Mouse (Mus musculus): Measurements from ENCODE around the gene Clint1.

The Clint1 gene

DNA sequence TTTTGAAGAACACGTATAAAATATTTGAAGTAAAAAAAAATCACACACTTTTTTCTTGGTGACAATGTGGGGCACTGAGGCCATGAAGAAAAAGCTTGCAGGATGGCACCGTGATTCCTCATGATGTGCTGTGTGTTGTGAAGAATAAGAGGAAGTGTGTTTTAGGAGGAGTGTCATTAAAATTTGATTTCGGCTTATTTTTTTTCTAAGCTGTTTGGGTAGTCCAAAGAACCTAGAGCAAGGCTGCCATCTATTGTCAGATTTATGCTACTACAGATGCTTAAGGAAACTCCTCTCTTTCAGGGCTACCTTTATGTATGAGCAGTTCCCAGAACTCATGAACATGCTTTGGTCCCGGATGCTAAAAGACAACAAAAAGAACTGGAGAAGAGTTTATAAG lies 32.2 kb downstream of the Clint1 start:
- no peak for DNase-seq (ENCODE audit: low spot score in 2 of 2)

DNA sequence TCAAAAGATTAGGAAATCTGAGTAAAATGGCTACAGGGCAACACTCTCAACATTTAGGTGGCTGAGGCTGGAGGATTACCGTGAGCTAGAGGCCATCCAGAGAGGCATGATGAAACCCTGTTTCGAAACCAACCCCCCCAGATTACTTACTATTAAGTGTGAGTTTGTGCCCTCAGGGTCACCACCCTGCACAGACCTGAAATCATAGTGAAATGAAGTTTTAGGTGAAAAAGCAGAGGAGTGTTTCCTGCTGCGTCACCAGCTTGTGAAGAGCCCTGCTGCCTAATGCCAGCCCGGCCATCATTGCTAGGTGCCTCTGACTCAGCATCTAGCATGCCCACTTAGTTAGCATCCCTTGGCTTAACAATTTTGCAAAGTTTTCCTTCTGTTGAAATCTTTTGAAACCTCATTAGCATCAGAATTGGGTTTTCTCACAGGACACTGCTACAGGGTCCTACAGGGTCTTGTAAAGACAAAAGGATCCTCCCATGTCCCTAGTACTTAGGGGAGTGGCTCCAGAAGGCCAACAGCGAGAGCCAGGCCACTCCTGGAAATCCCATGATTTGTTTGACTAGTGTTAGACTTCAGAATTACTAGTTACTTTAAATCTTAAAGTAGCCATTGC lies 33.9 kb downstream of the Clint1 start:
- DNase-seq (ENCODE audit: low spot score in 2 of 2), result no peak

DNA sequence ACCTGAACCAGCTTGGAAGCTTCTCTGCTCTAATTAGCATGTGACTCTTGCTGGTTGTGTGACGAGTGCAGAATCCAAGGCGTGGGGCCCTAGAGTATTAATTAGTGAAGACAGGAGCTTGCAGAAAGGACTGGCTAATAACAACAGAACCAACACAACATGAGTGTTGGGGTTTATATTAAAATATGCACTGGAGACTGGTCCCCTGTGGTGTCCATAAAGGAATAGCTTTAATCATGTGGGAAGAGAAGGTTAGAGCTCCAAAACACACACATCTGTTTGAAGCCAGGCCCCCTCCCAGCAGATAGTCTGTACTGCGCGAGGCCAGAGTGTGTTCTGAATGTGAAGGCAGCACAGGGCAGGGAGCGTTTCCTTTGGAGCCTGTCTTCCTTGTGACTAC lies 34.7 kb downstream of the Clint1 start:
- DNase-seq (ENCODE audit: low spot score in 2 of 2), result no peak

DNA sequence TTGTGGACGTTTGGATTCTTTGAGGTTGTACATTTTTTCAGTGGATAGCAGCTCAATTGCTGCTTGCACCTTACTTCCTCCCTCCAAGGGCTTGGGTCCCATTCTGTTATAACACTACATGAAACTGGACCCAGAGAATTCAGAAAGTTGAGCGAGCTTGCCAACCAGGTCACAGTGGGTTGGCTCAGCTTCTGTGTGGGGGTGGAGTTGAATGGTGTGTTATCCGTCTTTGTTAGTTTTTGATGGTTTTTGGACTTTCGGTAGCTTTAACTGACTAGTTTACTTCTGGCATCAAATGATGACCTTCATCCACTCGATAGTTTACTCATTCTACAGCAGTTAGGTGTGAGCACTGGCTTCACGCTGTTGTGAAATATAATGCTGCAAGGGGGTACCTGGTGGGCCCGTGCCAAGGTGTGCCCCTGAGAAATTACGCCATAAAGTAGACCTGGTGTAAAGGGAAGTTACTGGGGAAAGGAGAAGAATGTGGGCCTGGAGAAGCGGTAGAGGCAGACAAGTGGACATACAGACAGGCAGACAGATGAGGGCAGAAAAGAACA lies 36.7 kb downstream of the Clint1 start:
- no peak for DNase-seq (ENCODE audit: low spot score in 2 of 2)

DNA sequence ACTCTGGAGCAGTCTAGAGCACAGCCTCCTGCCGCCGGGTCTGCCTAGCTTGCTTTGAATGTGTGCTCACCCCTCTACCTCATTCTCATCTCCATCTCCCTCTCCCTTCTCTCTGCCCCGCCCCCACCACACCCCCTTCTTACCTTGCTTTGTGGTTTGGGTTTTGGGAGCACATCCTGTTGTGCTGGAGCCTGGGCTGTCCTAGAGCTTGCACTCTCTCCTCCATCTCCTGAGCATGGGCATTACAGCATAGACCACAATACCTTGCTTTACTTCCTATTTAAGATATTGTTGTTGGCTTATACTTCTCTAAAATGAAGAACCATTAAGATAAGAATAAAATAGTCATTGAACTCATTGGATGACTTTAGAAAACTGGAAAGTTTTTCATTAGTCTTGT lies 38.1 kb downstream of the Clint1 start:
- no peak for DNase-seq (ENCODE audit: low spot score in 2 of 2)

DNA sequence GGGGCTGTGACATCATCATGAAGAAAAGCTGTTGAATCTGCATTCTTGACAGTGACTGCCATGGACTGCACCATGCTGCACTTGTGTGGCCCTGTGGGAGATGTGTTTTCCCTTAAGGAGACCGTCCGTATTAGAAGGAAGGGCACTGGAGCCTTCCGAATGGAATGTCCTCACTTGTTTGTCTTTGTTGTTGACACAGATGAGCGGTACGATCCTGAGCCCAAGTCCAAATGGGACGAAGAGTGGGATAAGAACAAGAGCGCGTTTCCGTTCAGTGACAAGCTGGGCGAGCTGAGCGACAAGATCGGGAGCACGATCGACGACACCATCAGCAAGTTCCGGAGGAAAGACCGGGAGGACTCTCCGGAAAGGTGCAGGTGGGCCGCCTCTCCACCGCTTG lies 38.6 kb downstream of the Clint1 start:
- DNase-seq (ENCODE audit: low spot score in 2 of 2), result no peak

DNA sequence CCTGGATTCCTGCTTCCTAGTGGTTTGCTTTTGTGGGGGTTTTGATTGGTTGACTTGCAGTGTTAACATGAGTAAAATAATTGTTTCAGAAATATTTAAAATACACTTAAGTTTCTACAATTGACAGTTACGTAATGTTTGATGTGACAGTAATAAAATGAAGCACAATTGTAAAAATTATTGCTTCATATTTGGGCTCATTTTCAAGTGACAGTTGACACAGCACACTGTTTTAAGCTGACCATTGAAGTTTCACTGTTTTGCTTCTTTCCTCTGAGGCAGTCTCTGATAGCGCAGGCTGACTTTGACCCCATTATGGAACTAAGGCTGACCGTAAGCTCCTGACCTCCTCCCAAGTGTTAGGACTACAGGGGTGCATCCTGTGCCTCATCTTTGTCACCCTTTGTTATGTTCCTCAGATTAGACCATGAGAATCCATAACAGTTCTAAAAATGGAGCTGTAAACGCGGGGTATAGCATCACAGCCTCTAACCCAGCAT lies 41.1 kb downstream of the Clint1 start:
- DNase-seq (ENCODE audit: low spot score in 2 of 2), result no peak

DNA sequence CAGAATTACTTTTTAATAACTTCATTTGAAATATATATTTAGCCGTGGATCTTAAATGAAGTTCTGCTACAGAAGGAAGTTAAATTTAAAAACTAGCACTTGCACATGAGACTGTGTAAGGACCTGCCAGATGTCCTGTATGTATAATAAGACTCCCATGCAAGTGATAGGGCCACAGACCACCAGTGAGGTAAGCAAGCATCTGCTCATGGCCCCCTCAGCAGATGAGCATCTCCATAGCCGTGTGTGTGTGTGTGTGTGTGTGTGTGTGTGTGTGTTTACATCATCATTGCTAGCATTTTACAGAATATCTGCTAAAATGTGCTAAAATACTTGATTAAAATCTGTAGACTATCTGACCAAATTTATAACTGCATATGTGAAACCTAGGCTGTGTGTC lies 45.5 kb downstream of the Clint1 start:
- DNase-seq (ENCODE audit: low spot score in 2 of 2), result no peak

DNA sequence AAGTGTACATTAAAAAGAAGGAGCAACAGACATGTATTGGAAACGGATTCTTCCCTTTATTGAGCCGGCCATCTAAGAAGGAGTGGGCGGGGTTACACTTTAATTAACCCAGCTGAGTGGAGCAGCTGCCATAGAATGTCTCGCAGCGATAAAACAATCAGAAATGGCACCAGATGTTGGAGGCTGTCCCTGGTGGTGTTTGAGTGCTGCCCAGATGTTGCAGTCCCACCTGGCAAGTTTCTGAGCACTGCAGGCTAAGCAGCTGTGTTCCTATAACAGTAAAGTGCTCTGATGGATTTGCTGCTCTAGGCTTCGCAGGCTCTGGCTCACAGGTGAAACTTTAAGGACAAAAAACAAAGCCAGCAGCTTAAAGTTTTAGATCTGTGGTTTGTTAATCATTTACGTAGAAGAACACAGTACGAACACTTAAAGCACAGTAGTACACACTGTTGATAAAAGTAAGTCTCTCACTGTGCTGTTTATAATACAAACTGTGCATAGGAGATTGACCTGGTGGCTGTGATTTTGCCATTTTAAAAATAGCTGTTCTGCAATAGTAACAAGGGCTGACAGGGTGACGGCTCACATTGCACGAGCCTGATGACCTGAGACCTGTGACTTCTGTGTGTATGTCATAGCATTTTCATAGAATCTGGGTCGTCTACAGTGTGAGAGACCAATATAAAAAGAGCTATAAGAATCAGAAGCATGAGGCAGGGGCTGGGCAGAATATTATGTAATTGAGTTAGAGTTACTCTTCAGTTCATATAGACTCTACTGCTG lies 48.6 kb downstream of the Clint1 start:
- no peak for DNase-seq (ENCODE audit: low spot score in 2 of 2)

DNA sequence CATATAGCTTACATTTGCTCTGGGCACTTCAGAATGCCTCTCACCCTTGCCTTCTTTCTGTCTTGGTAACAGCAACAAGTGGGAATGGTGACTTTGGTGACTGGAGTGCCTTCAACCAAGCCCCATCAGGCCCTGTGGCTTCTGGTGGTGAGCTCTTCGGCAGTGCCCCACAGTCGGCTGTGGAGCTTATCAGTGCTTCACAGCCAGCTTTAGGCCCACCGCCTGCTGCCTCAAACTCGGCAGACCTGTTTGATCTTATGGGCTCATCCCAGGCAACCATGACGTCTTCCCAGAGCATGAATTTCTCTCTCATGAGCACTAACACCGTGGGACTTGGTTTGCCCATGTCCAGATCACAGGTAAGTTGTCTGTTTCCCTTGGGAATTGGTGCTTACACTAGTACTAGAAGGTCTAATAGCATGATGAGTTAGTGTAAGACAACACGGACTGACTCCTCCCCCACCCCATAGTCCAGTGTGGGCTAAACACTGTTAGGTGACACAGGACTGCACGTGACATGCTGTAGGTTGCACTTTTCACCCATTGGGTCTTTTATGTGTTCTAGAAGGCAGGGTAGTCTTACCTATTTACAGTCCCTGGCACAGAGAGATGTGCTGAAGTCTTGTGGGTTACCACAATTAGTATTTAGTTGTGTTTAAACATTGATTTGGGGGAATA lies 54.4 kb downstream of the Clint1 start:
- no peak for DNase-seq (ENCODE audit: low spot score in 2 of 2)

DNA sequence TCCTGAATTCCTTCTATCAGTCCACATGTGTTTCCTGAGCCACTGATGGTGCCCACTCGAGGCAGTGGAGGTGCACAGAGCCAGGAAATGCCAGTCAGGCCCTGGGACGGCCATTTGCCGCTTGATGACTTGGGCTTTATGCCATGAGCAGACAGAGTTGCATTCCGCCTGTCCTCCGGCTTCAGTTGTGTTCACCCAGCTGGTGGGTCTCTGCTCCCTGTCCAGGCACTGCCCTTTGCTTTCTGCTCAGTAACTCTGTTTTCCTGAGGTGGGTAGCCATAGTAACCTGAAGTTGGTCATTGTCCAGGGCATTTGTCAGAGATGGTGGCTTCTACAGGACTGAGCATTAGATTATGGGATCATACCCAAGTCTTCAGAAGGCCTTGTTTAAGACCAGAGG lies 55.5 kb downstream of the Clint1 start:
- no peak for DNase-seq (ENCODE audit: low spot score in 2 of 2)

DNA sequence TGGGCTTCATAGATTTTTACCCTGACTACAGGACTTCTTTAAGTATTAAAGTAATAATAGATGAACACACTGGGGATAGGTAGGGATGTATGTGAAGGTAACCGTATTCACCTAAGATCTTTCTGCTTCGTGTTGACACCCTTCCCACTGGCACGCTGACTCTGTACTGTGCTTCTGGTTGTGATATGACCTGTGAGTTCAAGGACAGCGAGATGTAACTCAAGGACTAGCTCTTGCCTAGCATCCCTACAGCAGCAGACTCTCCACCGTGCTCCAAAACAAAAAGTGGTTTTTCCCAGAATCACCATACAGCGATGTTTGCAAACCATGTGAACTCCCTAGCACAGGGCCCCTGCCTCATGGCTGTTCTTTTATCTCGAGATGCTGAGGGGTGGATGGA lies 56.2 kb downstream of the Clint1 start:
- no peak for DNase-seq (ENCODE audit: low spot score in 2 of 2)

DNA sequence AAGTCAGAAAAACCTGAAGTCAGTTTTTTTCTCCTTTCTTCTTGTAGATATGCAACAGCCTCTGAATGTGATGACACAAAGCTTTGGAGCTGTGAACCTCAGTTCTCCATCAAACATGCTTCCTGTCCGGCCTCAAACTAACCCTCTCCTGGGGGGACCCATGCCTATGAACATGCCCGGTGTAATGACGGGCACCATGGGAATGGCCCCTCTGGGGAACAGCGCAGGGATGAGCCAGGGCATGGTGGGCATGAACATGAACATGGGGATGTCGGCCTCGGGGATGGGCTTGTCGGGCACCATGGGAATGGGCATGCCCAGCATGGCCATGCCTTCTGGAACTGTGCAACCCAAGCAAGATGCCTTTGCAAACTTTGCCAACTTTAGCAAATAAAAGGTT lies 57.0 kb downstream of the Clint1 start:
- no peak for DNase-seq (ENCODE audit: low spot score in 2 of 2)

DNA sequence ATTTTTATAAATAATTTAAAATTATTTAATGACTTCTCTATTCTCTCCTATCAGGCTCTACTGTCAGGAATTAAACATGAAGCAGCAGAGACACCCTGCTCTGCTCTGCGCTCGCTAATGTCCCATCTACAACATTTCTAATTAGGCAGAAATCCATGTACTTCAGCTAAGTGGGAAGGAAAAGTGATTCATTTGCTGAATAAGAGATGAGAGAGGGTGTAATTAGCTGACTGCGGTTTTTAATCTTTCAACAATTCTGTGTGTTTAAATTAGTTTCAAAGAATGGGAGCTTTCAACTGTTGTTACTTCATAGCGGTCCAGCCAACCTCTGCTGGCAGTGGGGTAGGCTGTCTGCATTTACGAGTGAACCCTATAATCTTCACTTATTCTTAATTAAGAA lies 58.9 kb downstream of the Clint1 start:
- DNase-seq (ENCODE audit: low spot score in 2 of 2), result no peak

DNA sequence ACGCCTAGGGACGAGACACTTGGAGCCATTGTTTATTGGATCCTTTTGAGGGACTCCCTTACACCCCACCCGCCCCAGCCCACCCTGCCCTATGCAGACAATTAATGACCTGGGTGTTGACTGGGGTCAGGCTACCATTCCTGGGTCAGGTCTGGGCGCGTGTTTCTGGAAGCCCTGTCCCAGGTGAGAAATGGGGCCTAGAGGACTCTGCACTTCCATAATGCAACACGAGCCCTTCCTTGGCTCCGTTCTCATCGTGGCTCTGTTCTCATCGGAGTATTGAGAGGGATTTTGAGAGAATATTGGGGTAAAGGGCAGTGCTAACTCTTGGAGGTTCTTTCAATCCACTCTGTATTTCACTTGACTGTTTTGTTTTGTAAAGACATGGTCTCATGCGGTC lies 64.3 kb downstream of the Clint1 start:
- no peak for DNase-seq (ENCODE audit: low spot score in 2 of 2)

DNA sequence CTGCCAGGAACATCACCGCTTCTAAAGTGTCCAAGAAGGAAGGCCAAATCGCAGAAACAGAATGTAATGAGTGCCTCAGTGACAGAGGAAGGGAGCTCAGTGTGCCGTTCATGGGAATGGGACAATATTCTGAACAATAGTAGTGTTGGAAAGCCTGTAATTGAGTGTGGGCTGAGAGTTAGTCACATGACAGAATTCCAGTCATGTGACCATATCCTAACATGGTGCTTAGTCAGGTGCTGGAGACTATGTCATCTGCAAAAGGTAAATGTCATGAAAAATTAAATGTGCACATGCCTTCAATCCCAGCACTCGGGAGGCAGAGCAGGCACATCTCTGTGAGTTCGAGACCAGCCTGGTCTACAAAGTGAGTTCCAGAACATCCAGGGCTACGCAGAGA lies 66.2 kb downstream of the Clint1 start:
- DNase-seq (ENCODE audit: low spot score in 2 of 2), result no peak

DNA sequence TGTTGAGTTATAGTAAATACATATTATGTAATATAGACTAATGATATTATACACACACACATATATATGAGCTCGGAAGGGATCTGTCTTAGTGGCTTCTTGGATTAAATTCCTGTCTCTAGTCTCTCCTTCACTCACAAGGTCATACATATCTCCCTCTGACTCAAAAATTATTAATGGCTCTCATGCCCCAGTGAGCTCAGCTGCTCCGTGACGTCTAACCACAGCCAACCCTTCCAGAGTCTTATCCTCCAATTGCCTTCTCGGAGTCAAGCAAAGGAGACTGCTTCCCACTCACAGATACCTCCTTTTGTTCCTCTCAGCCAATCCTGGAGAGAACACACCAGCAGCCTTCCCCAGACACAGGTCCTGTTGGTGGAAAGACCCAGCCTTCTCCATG lies 67.0 kb downstream of the Clint1 start:
- no peak for DNase-seq (ENCODE audit: low spot score in 2 of 2)

DNA sequence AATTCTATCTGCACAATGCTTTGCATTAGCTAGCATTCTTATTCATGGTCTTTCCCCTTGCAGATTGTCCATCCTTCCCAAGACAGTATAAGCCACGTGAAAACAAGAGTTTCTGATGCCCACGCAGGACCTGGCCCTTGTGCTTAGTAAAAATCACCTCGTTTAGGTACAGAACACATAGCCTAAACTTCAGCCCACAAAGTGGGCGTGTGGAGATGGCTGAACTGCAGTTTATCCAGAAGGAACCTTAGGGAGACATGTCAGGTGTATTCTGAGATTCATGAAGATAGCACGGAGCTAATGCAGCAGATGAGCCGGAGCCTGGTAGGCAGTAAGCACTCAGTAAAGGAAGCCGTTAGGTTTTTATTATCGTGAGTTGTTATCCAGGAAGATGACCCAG lies 69.2 kb downstream of the Clint1 start:
- DNase-seq (ENCODE audit: low spot score in 2 of 2), result no peak

DNA sequence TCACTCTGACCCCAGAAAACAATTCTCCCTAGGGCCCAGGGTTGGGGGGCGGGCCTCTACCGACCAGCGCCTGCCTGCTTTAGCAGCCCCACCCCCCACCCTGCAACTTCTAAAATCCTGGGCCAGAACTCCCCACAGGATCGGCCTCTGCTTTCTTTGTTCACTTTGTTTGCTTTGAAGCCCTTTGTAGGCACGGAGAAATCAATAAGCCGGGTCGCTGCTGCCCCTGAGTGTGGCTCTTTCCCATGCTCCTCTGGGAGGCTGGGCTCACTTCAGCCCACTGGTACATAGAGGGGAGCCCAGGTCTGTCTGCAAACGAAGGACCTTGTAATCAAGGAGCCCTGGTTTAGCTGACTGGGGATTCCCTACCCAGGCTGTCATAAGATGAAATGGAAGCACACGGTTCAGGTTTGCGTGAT lies 69.6 kb downstream of the Clint1 start:
- DNase-seq (ENCODE audit: low spot score in 2 of 2), result no peak

DNA sequence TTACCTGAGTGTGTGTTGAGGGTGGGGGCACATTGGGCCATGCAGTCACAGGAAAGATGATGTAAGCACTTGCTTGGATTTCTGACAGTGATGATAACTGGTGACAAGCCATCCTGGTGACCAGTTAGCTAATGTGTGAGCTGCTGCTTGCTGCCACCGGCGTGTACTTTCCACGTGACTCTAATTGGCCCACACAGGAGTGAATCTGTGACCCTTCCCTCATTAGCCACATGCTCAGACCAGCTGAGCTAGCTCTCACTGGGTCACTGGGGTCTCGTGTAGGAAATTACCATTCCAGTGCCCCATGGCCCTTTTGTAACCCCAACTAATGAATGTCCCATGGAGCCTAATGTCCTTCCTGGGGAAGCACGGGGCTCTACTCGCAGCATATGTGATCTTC lies 73.6 kb downstream of the Clint1 start:
- no peak for DNase-seq (ENCODE audit: low spot score in 2 of 2)

DNA sequence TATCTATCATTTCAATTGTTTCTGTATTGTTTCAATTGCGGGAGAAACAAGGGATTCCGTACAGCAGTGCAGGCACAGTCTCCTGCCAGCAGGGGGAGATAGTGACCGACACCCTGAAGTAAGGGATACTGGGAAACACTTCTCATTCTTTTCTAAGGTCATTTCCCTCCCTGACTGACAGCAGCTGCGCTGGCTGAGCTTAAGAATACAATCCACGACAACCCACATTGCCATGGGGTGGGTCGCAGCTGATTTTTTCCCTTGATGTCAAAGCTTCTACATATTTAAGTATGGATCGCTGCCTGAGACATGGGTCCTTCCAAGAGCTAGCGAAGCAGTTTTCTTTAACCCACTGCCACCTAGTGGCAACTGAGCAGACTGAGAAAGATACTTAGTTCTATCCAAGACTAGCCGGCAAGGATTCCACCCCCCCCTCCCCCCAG lies 74.8 kb downstream of the Clint1 start:
- DNase-seq (ENCODE audit: low spot score in 2 of 2), result peak; percentile 56 to 73

DNA sequence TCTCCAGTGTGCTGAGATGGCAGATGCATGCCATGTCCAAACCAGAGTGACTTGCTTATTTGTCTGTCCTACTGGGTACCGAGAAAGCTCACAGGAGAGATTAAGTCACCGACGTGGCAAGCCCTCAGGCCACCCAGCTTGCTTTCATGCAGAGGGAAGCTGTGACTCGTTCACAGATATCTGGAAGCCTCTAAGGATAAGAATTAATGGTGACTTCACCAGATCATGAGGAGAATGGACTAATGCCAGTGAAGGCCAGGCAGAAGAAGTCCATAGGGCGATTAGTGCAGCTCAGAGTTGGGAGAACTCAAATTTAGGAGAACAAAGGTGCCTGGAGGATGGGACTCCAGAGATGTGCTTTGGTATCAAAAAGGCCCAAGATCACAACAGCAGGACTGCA lies 75.6 kb downstream of the Clint1 start:
- DNase-seq (ENCODE audit: low spot score in 2 of 2), result no peak

DNA sequence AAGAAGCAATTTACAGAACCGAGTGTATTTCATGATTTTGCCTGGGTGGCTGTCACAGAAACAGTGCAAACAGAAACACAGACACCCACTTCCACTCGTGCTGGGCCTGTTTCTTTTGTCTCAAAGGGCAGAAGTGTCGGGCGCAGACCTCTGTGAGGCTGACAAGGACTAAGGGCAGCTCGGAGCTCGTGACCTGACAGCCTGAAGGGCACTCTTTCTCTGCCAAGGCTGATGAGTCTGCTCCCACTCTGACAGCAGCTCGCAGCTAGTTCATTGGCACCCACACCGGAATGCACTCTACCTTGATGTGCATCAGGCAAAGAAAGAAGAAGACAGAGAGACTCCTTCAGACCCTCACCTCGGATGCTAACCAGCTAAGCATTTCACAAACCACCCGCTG lies 77.7 kb downstream of the Clint1 start:
- DNase-seq (ENCODE audit: low spot score in 2 of 2), result no peak

All from frontal cortex, postnatal 25 days (tissue).